Mouse (Mus musculus) megakaryocyte, embryonic 14.5 days (primary cell): Measurements from ENCODE around the gene Skiv2l. TPM values are rescaled to one million over a fixed set of nuclear protein-coding genes. Genes with fewer than 3 reads are reported as not detected.

Source experiments
- H3K27me3 ChIP-seq: replicated peaks from 2 replicates; pipeline ENCODE3; 2012; ENCODE audit warnings: inconsistent platforms
- H3K36me3 ChIP-seq: replicated peaks from 2 replicates; pipeline ENCODE3; 2012; ENCODE audit warnings: low read length, inconsistent platforms, mixed read lengths
- H3K4me1 ChIP-seq: 2 replicates; pipeline ENCODE4 v1.6.1; 2012; ENCODE audit warnings: inconsistent platforms
- H3K4me3 ChIP-seq: replicated peaks from 2 replicates; pipeline ENCODE3; 2012; ENCODE audit warnings: moderate library complexity, mild to moderate bottlenecking, inconsistent platforms
- H3K9me3 ChIP-seq: 2 replicates; pipeline ENCODE4 v1.6.1; 2012; ENCODE audit warnings: inconsistent platforms
- FLI1 ChIP-seq: IDR thresholded peaks from 2 replicates; pipeline ENCODE4 v1.6.1; 2012; ENCODE audit warnings: low read length, inconsistent platforms, mixed read lengths
- GATA1 ChIP-seq: IDR thresholded peaks from 3 replicates; pipeline ENCODE4 v1.6.1; 2012; ENCODE audit warnings: mixed read lengths, low read length, inconsistent platforms, borderline replicate concordance
- polyA plus RNA-seq: library from polyadenylated mRNA; stranded (reverse); fragments of >175 nt; gene quantifications from 2 replicates; pipeline ENCODE4 v1.2.3, GENCODE M21; 2012; ENCODE audit warnings: low replicate concordance; ENCODE audit not compliant: insufficient read depth

Skiv2l gene
- 25.1 and 27.6 TPM in 2 replicates for polyA plus RNA-seq

- TF ChIP-seq FLI1 (no peak), GATA1 (no peak)
- Histone ChIP-seq H3K27me3 (no peaks in the 10 kb centered on the region), H3K4me1 (peaks cover 33% of the 10 kb centered on the region), H3K9me3 (no peaks in the 10 kb centered on the region), H3K36me3 (peaks cover 69% of the 10 kb centered on the region), H3K4me3 (peak within 1 kb of the TSS; percentile 94)
Observed at GRCm38 (mm10) chr17:34849722-34850516, at the start of gene Skiv2l, which contains the start of gene Nelfe. Gene Skiv2l, minus strand, starts transcription at chr17:34850210. Gene Nelfe, plus strand, starts transcription at chr17:34850391.

- Histone ChIP-seq H3K4me3 (peak overlapping the region; percentile 99), H3K36me3 (peaks cover 38% of the 10 kb centered on the region), H3K4me1 (peaks cover 67% of the 10 kb centered on the region), H3K9me3 (no peaks in the 10 kb centered on the region), H3K27me3 (no peaks in the 10 kb centered on the region)
- TF ChIP-seq GATA1 (no peak), FLI1 (no peak)
Observed at GRCm38 (mm10) chr17:34899053-34899889, 49.3 kb upstream of the Skiv2l start.

GRCm38 (mm10) chr17:34898706-34899052 is 48.7 kb upstream of the Skiv2l start:
- Histone ChIP-seq H3K4me3 (peak overlapping the region; percentile 99), H3K4me1 (peaks cover 65% of the 10 kb centered on the region), H3K27me3 (no peaks in the 10 kb centered on the region), H3K9me3 (no peaks in the 10 kb centered on the region), H3K36me3 (peaks cover 35% of the 10 kb centered on the region)
- TF ChIP-seq FLI1, result no peak
- no peak for TF ChIP-seq GATA1

- peaks cover 65% of the 10 kb centered on the region for H3K4me1 ChIP-seq
- no peaks in the 10 kb centered on the region for H3K27me3 ChIP-seq
- H3K9me3 ChIP-seq, result no peaks in the 10 kb centered on the region
- no peak for TF ChIP-seq FLI1
- TF ChIP-seq GATA1, result no peak
- peak within 1 kb of the TSS; percentile 99 for H3K4me3 ChIP-seq
- peaks cover 30% of the 10 kb centered on the region for H3K36me3 ChIP-seq
Observed at GRCm38 (mm10) chr17:34898160-34898586, 48.2 kb upstream of the Skiv2l start, which contains the start of the genes C2 and Ehmt2. Gene C2, minus strand, starts transcription at chr17:34898265. Gene Ehmt2, plus strand, starts transcription at chr17:34898469.

GRCm38 (mm10) chr17:34897373-34898159 is 47.6 kb upstream of the Skiv2l start:
- Histone ChIP-seq H3K4me3 (peak overlapping the region; percentile 99), H3K4me1 (peaks cover 64% of the 10 kb centered on the region), H3K9me3 (no peaks in the 10 kb centered on the region), H3K27me3 (no peaks in the 10 kb centered on the region), H3K36me3 (peaks cover 24% of the 10 kb centered on the region)
- no peak for TF ChIP-seq FLI1
- TF ChIP-seq GATA1, result no peak

- Histone ChIP-seq H3K36me3 (peaks cover 14% of the 10 kb centered on the region), H3K27me3 (no peaks in the 10 kb centered on the region), H3K9me3 (no peaks in the 10 kb centered on the region), H3K4me3 (peak overlapping the region; percentile 80), H3K4me1 (peaks cover 64% of the 10 kb centered on the region)
- TF ChIP-seq FLI1 (no peak), GATA1 (no peak)
Observed at GRCm38 (mm10) chr17:34896366-34896765, 46.4 kb upstream of the Skiv2l start.

GRCm38 (mm10) chr17:34895724-34896123 is 45.7 kb upstream of the Skiv2l start:
- Histone ChIP-seq H3K36me3 (peaks cover 10% of the 10 kb centered on the region), H3K4me1 (peaks cover 64% of the 10 kb centered on the region), H3K9me3 (no peaks in the 10 kb centered on the region), H3K4me3 (peak overlapping the region; percentile 38), H3K27me3 (no peaks in the 10 kb centered on the region)
- TF ChIP-seq FLI1 (no peak), GATA1 (no peak)

- H3K4me3 ChIP-seq, result peak overlapping the region; percentile 95
- H3K4me1 ChIP-seq, result peaks cover 68% of the 10 kb centered on the region
Observed at GRCm38 (mm10) chr17:34894801-34895530, 45.0 kb upstream of the Skiv2l start.

More at GRCm38 (mm10) chr17:34894801-34895530, 45.0 kb upstream of the Skiv2l start:
- H3K36me3 ChIP-seq, result peaks cover 10% of the 10 kb centered on the region
- H3K27me3 ChIP-seq, result no peaks in the 10 kb centered on the region
- H3K9me3 ChIP-seq, result no peaks in the 10 kb centered on the region
- TF ChIP-seq GATA1 (no peak), FLI1 (no peak)
